Mouse (Mus musculus) hindbrain, embryonic 13.5 days (tissue): Measurements from ENCODE around the gene Fam181a. TPM values are rescaled to one million over a fixed set of nuclear protein-coding genes. Genes with fewer than 3 reads are reported as not detected.

ENCODE experiments used
- ATAC-seq: fragments of 200-750 bp; cut with Nextera tagmentation; 2 replicates; pipeline ENCODE4 v1.8.0; 2017; ENCODE audit warnings: moderate TSS enrichment; ENCODE audit not compliant: low FRiP score
- H3K27ac ChIP-seq: fragments of 300-500 bp; sonication (generic); 2 replicates; pipeline ENCODE4 v1.5.1; 2015; ENCODE audit warnings: inconsistent platforms, mild to moderate bottlenecking, moderate library complexity
- H3K27me3 ChIP-seq: fragments of 300-500 bp; sonication (generic); 2 replicates; pipeline ENCODE4 v1.6.1; 2015; ENCODE audit warnings: mild to moderate bottlenecking, inconsistent platforms
- H3K36me3 ChIP-seq: fragments of 300-500 bp; sonication (generic); 2 replicates; pipeline ENCODE4 v1.6.1; 2015; ENCODE audit warnings: mild to moderate bottlenecking, inconsistent platforms
- H3K4me1 ChIP-seq: fragments of 300-500 bp; sonication (generic); replicated peaks from 2 replicates; pipeline ENCODE4 v1.6.1; 2015; ENCODE audit warnings: inconsistent platforms
- H3K4me2 ChIP-seq: fragments of 300-500 bp; sonication (generic); 2 replicates; pipeline ENCODE4 v1.6.1; 2015; ENCODE audit warnings: inconsistent platforms, mild to moderate bottlenecking, moderate library complexity
- H3K4me3 ChIP-seq: fragments of 300-500 bp; sonication (generic); 2 replicates; pipeline ENCODE4 v1.5.1; 2015; ENCODE audit warnings: mild to moderate bottlenecking, inconsistent platforms
- H3K9ac ChIP-seq: fragments of 300-500 bp; sonication (generic); 2 replicates; pipeline ENCODE4 v1.6.1; 2015; ENCODE audit warnings: mild to moderate bottlenecking, inconsistent platforms
- H3K9me3 ChIP-seq: fragments of 300-500 bp; sonication (generic); 2 replicates; pipeline ENCODE4 v1.6.1; 2016; ENCODE audit warnings: inconsistent platforms
- WGBS: fragments of 180-500 bp; shearing (Covaris S2); methylation state at CpG from one replicate; pipeline ENCODE4 v1.1.7; 2015; 5-methylcytosine and 5-hydroxymethylcytosine counted together
- polyA plus RNA-seq: library from polyadenylated mRNA; unstranded; fragments of >200 nt; fragmentation: Nextera tagmentation; extraction: Ambion mirVana; gene quantifications from 2 replicates; pipeline ENCODE4 v1.2.1, GENCODE M21; 2015

Gene Fam181a
- polyA plus RNA-seq, 1 experiment from 2014 or later, result 9.0 TPM

GRCm38 (mm10) chr12:103322801-103323200 lies 12.0 kb downstream of the Fam181a start:
- Histone ChIP-seq H3K27ac (no peak overlapping the region), H3K27me3 (peaks cover 72% of the 10 kb centered on the region), H3K36me3 (no peaks in the 10 kb centered on the region), H3K9me3 (no peaks in the 10 kb centered on the region), H3K4me3 (no peak overlapping the region), H3K9ac (no peak overlapping the region), H3K4me1 (peaks cover 14% of the 10 kb centered on the region; the same call in 1 of the 2 replicates), H3K4me2 (no peak overlapping the region)
- WGBS, result 37% methylated on average over 3 of the region's 3 CpGs
- ATAC-seq, result no peak

DNA sequence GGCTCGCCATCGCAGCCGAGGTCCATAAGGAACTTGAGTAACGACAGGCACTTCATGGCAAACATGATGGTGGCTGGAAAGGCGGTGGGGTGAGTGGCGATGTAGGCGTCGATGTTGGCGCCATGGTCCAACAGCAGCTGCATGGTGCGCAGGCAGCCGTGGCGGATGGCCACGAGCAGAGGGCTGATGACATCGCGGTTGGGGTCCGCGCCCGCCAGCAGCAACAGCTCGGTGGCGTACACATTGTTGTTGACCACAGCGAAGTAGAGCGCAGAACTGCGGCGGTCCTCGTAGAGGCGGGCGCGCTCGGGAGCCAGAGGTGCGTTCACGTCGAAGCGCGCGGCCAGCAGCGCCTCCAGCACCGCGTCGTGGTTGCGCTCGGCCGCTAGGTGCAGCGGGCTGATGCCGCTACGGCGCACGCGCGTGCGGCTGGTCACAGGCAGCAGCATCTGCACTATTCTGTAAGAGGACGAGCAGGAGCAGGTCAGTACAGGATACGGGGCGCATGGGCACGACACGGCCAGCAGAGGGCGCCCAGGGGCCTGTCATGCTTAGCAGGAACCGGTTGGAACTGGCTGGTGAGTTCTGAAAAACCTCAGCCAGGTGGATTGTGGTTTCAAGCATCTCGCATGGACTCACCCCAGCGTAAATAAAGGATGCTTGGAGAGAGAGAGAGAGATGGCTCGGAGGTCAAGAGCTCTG lies 14.5 kb downstream of the Fam181a start:
- peak overlapping the region; percentile 65 for H3K4me2 ChIP-seq
- peaks cover 82% of the 10 kb centered on the region for H3K27me3 ChIP-seq
- H3K36me3 ChIP-seq, result no peaks in the 10 kb centered on the region
- peaks cover 14% of the 10 kb centered on the region; the same call in 1 of the 2 replicates for H3K4me1 ChIP-seq
- no peaks in the 10 kb centered on the region for H3K9me3 ChIP-seq
- H3K27ac ChIP-seq, result no peak overlapping the region
- ATAC-seq, result peak; percentile 95
- WGBS, result 7% methylated on average over 60 of the region's 60 CpGs
- peak overlapping the region; percentile 63 for H3K9ac ChIP-seq
- peak overlapping the region; percentile 41 for H3K4me3 ChIP-seq

- 48% methylated on average over 4 of the region's 4 CpGs for WGBS
- H3K9me3 ChIP-seq, result no peaks in the 10 kb centered on the region
These were observed 15.8 kb downstream of the Fam181a start for GRCm38 (mm10) chr12:103326569-103326968.

GRCm38 (mm10) chr12:103327107-103327506 lies 16.3 kb downstream of the Fam181a start:
- ATAC-seq, result no peak
- Histone ChIP-seq H3K36me3 (no peaks in the 10 kb centered on the region), H3K9me3 (no peaks in the 10 kb centered on the region), H3K27ac (no peak overlapping the region), H3K4me1 (peaks cover 14% of the 10 kb centered on the region; the same call in 1 of the 2 replicates), H3K9ac (no peak overlapping the region), H3K4me2 (no peak overlapping the region), H3K4me3 (no peak overlapping the region), H3K27me3 (peaks cover 78% of the 10 kb centered on the region)
- WGBS, result 17% methylated on average over 7 of the region's 7 CpGs

More at GRCm38 (mm10) chr12:103326569-103326968, 15.8 kb downstream of the Fam181a start:
- Histone ChIP-seq H3K36me3 (no peaks in the 10 kb centered on the region), H3K4me1 (peaks cover 14% of the 10 kb centered on the region; the same call in 1 of the 2 replicates), H3K27me3 (peaks cover 81% of the 10 kb centered on the region), H3K4me2 (no peak overlapping the region), H3K4me3 (no peak overlapping the region), H3K27ac (no peak overlapping the region), H3K9ac (no peak overlapping the region)
- ATAC-seq, result no peak

- WGBS, result 68% methylated on average over 7 of the region's 7 CpGs
- no peak overlapping the region for H3K4me2 ChIP-seq
- no peaks in the 10 kb centered on the region for H3K9me3 ChIP-seq
- H3K9ac ChIP-seq, result no peak overlapping the region
- no peaks in the 10 kb centered on the region for H3K36me3 ChIP-seq
- ATAC-seq, result no peak
- H3K27ac ChIP-seq, result no peak overlapping the region
- no peak overlapping the region for H3K4me3 ChIP-seq
- peaks cover 14% of the 10 kb centered on the region; the same call in 1 of the 2 replicates for H3K4me1 ChIP-seq
- peaks cover 67% of the 10 kb centered on the region for H3K27me3 ChIP-seq
These were observed 17.8 kb downstream of the Fam181a start for GRCm38 (mm10) chr12:103328448-103329191.

GRCm38 (mm10) chr12:103331491-103331890 lies 20.7 kb downstream of the Fam181a start:
- Histone ChIP-seq H3K9me3 (no peaks in the 10 kb centered on the region), H3K27me3 (peaks cover 49% of the 10 kb centered on the region), H3K4me3 (no peak overlapping the region), H3K4me2 (no peak overlapping the region), H3K4me1 (peaks cover 8% of the 10 kb centered on the region; the same call in 1 of the 2 replicates), H3K36me3 (no peaks in the 10 kb centered on the region), H3K27ac (no peak overlapping the region), H3K9ac (no peak overlapping the region)
- 71% methylated on average over 4 of the region's 4 CpGs for WGBS
- ATAC-seq, result no peak

- H3K4me3 ChIP-seq, result no peak overlapping the region
- peaks cover 44% of the 10 kb centered on the region for H3K27me3 ChIP-seq
- H3K4me1 ChIP-seq, result no peaks in the 10 kb centered on the region; the same call in 1 of the 2 replicates
- no peak overlapping the region for H3K27ac ChIP-seq
- H3K36me3 ChIP-seq, result no peaks in the 10 kb centered on the region
- WGBS, result 87% methylated on average over 2 of the region's 2 CpGs
- no peak for ATAC-seq
- no peaks in the 10 kb centered on the region for H3K9me3 ChIP-seq
- no peak overlapping the region for H3K4me2 ChIP-seq
- H3K9ac ChIP-seq, result no peak overlapping the region
These were observed 22.1 kb downstream of the Fam181a start for GRCm38 (mm10) chr12:103332879-103333278.

GRCm38 (mm10) chr12:103333426-103333825 lies 22.7 kb downstream of the Fam181a start:
- ATAC-seq, result no peak
- WGBS, result 97% methylated on average over 15 of the region's 15 CpGs

GRCm38 (mm10) chr12:103336766-103337165 lies 26.0 kb downstream of the Fam181a start:
- no peak for ATAC-seq
- WGBS, result 85% methylated on average over 3 of the region's 3 CpGs
- Histone ChIP-seq H3K4me1 (no peaks in the 10 kb centered on the region), H3K4me2 (no peak overlapping the region), H3K9me3 (no peaks in the 10 kb centered on the region), H3K4me3 (no peak overlapping the region), H3K36me3 (no peaks in the 10 kb centered on the region), H3K27me3 (0 out of 2 replicates have a peak, but pooled peaks cover 15% of the 10 kb centered on the region), H3K9ac (no peak overlapping the region; the same call in 1 of the 2 replicates), H3K27ac (no peak overlapping the region)

More at GRCm38 (mm10) chr12:103333426-103333825, 22.7 kb downstream of the Fam181a start:
- Histone ChIP-seq H3K27me3 (peaks cover 38% of the 10 kb centered on the region), H3K27ac (no peak overlapping the region), H3K4me3 (no peak overlapping the region), H3K9me3 (no peaks in the 10 kb centered on the region), H3K4me1 (no peaks in the 10 kb centered on the region; the same call in 1 of the 2 replicates), H3K4me2 (no peak overlapping the region), H3K9ac (no peak overlapping the region), H3K36me3 (no peaks in the 10 kb centered on the region)

DNA sequence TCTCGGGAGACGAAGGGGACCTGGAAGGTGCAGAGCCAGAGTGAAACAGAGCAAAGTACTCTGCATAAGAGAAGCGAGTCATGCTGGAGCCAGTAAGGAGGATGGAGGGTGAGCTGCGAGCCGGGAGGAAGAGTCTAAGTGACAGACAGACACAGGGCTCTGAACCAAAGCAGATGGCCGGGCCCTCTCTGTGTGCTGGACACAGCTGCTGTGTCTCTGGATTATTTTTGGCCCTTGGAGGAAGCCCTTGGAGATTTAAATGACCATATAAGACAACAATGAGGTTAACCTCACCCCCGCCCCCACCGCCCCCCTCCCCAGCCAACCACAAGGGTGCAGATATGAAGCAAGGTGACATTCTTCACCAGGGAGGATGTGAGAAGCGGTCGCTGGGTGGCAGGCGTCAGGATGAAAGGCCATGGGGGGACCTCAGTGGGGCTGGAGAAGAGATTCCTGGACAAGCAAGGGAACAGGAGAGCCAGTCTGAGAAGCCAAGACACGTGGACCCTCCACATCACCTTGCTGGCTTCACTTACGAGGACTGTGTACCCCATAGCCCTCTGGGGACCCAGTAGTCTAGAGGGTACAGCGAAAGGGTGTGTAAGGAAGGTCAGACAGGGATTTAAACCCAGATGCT lies 27.5 kb downstream of the Fam181a start:
- Histone ChIP-seq H3K36me3 (no peaks in the 10 kb centered on the region), H3K4me2 (no peak overlapping the region), H3K4me1 (no peaks in the 10 kb centered on the region), H3K27me3 (0 out of 2 replicates have a peak, but pooled peaks cover 18% of the 10 kb centered on the region), H3K9ac (no peak overlapping the region), H3K9me3 (no peaks in the 10 kb centered on the region), H3K27ac (no peak overlapping the region), H3K4me3 (no peak overlapping the region)
- no peak for ATAC-seq
- 81% methylated on average over 14 of the region's 14 CpGs for WGBS

DNA sequence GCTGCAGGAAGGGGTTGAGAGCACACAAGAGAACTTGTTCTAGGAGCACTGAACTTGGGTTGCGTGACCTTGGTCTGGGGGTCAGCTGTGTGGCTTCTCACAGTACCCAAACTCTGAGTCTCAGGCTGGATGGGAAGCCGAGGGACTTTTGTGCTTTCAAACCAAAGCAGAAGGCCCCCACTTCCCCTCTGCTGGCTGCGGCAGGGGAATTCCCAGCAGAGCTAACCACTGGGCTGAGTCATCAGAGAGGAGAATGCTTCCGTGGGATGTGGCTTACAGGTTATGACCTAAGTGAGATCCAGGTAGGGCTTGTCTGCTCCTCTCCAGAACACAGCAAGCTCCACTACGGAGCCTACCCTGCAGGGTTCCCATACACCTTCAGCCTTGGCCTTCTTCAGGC lies 30.4 kb downstream of the Fam181a start:
- WGBS, result 85% methylated on average over 5 of the region's 5 CpGs
- Histone ChIP-seq H3K9me3 (no peaks in the 10 kb centered on the region), H3K4me2 (no peak overlapping the region), H3K4me3 (no peak overlapping the region), H3K27ac (no peak overlapping the region), H3K27me3 (0 out of 2 replicates have a peak, but pooled peaks cover 18% of the 10 kb centered on the region), H3K4me1 (no peaks in the 10 kb centered on the region), H3K9ac (no peak overlapping the region), H3K36me3 (no peaks in the 10 kb centered on the region)
- no peak for ATAC-seq

DNA sequence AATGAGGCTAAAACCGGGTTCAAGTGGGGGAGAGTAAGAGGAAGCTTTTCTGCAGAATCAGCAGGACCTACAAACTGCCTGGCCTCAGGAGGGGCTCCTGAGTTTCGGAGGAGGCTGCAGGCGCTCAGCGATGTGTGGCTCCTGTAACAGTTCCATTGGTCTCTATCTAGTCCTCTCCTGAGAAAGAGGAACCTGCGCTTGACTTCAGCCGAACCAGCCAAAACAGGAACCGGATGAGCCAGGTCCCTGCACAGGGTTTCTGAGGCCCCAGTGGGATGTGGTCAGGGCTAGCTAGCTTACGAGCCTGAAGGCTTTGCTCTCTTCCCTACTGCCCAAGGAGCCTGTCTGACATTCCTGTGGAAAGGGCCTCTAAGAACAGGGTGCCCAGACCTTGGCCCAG lies 32.7 kb downstream of the Fam181a start:
- H3K4me1 ChIP-seq, result no peaks in the 10 kb centered on the region; the same call in 1 of the 2 replicates
- ATAC-seq, result no peak
- no peak overlapping the region for H3K9ac ChIP-seq
- H3K36me3 ChIP-seq, result no peaks in the 10 kb centered on the region
- WGBS, result 75% methylated on average over 8 of the region's 8 CpGs
- H3K4me2 ChIP-seq, result no peak overlapping the region
- H3K4me3 ChIP-seq, result no peak overlapping the region
- H3K9me3 ChIP-seq, result no peaks in the 10 kb centered on the region
- no peak overlapping the region for H3K27ac ChIP-seq
- 0 out of 2 replicates have a peak, but pooled peaks cover 20% of the 10 kb centered on the region for H3K27me3 ChIP-seq
